Mouse (Mus musculus): Measurements from ENCODE around the gene Npl. TPM values are rescaled to one million over a fixed set of nuclear protein-coding genes. Genes with fewer than 3 reads are reported as not detected.

The Npl gene
- 9.2 and 10.0 TPM in 2 replicates for polyA plus RNA-seq (2011; ENCODE audit: insufficient read depth, insufficient read length, low read depth, missing spikeins)

DNA sequence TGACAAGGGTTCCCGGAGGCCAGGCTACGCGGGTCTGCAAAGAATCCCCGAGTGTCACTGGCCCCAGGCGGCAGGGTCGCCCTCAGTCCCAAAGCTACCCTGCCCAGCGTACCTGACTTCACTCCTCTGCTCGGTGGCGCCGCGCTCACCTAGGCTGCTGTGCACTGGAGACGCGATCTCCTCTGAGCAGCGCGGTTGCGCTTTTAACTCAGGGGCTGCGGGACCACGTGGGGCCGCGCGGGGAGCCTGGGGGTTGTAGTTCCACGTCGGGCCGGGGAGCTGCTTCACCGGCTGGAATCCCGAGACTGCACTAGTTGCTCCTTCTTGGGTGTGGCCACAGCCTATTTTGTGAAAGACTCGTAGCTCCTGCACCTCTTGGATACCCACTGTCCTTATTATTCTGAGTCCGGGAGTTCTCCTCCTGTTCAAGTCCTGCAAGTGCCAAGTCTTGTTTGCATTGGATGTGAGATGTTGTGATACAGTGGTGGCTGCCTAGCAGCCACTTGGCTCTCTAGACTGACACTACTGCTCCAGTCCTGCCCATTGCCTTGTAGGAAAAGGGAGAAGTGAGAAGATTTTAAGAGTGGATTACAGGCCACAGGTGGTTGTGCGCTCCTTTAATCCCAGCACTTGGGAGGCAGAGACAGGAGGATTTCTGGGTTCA is at the start of gene Npl:
Gene Npl, minus strand, starts transcription at position 510 of the 664 bp plus-strand sequence.
- Histone ChIP-seq H3K36me3 (ENCODE audit: control insufficient read depth, insufficient read depth, low read length, poor library complexity, severe bottlenecking) (no peaks in the 10 kb centered on the region), H3K27me3 (ENCODE audit: control insufficient read depth, insufficient read depth, low read length, poor library complexity, severe bottlenecking) (no peaks in the 10 kb centered on the region), H3K4me3 (ENCODE audit: low read depth, low read length) (peak within 1 kb of the TSS; percentile 39), H3K9ac (ENCODE audit: low read depth, poor library complexity, severe bottlenecking) (no peak within 1 kb of the TSS), H3K9me3 (replicated peaks; ENCODE audit: control insufficient read depth, insufficient read depth, low read length, poor library complexity, severe bottlenecking) (no peaks in the 10 kb centered on the region), H3K27ac (ENCODE audit: insufficient read depth, low read length) (no peak within 1 kb of the TSS), H3K4me1 (ENCODE audit: control insufficient read depth, insufficient read depth, low read length) (no peaks in the 10 kb centered on the region)
- no peak for TF ChIP-seq CTCF (IDR thresholded peaks at IDR 0.05; ENCODE audit: low read depth, low read length)
- no peak for TF ChIP-seq EP300 (IDR thresholded peaks at IDR 0.05; ENCODE audit: insufficient read depth, low read depth, low read length)
- TF ChIP-seq POLR2A (IDR thresholded peaks at IDR 0.05; ENCODE audit: insufficient read depth, low read length) = peak; percentile 49

DNA sequence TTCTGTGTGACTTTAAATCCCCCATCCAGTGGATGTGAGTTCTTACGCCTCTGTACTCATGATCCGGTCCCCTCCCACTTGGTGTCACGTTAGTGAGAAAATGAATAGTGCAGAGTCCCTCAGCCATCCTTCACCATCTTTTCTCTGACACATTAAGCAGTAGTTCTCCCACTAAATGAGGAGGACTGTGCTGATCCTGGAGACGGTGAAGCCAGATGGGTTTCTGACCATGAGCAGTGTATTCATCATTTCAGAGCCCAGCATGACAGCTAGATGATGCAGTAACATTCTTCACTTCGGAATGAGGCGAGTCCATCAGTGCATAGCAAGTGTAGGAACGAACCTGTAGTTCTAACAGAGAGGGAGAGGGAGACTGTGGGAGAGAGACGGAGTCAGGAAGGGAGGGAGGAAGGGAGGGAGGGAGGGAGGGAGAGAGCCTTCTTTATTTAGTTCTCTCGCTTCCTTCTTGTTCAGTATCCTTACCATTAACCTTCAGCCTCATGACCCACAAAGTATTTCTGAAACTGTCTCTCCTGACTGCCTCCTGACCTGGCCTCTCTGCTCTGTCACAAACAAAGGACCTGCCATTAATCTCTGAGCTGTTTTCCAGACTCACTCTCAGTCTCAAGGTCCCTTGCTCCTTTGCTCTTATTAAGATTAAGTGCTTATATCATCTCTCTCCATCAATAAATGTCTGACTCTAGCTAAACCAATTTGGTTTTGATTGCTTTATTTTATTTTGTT is 49.6 kb upstream of the Npl start:
- H3K9me3 ChIP-seq (replicated peaks; ENCODE audit: control insufficient read depth, insufficient read depth, low read length, poor library complexity, severe bottlenecking) = no peaks in the 10 kb centered on the region; the same call in 1 of the 2 replicates
- H3K27me3 ChIP-seq (ENCODE audit: control insufficient read depth, insufficient read depth, low read length, poor library complexity, severe bottlenecking) = no peaks in the 10 kb centered on the region
- no peak overlapping the region for H3K4me3 ChIP-seq (ENCODE audit: low read depth, low read length)
- TF ChIP-seq EP300 (IDR thresholded peaks at IDR 0.05; ENCODE audit: insufficient read depth, low read depth, low read length) = no peak
- TF ChIP-seq CTCF (IDR thresholded peaks at IDR 0.05; ENCODE audit: low read depth, low read length) = no peak
- TF ChIP-seq POLR2A (IDR thresholded peaks at IDR 0.05; ENCODE audit: insufficient read depth, low read length) = no peak
- H3K4me1 ChIP-seq (ENCODE audit: control insufficient read depth, insufficient read depth, low read length) = no peaks in the 10 kb centered on the region
- no peak overlapping the region for H3K9ac ChIP-seq (ENCODE audit: low read depth, poor library complexity, severe bottlenecking)
- no peak overlapping the region for H3K27ac ChIP-seq (ENCODE audit: insufficient read depth, low read length)
- H3K36me3 ChIP-seq (ENCODE audit: control insufficient read depth, insufficient read depth, low read length, poor library complexity, severe bottlenecking) = no peaks in the 10 kb centered on the region

DNA sequence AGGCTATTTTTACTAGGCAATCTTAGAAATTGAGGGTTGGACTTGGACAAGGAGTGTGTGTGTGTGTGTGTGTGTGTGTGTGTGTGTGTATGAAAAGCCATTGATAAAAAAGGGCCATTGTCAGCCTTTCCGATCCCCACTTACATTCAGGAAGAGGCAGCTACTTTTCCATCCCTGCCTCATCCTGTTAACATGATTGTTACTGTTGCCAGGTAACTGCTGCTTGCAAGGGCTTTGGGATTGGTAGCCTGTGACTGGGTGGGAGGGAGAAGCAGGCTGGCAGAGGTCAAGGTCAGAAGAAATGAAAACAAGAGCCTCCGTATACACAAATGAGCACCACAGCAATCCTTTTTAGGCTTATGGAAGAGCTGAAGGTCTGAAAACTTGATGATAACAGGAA is 48.9 kb upstream of the Npl start:
- H3K27ac ChIP-seq (ENCODE audit: insufficient read depth, low read length) = no peak overlapping the region
- H3K27me3 ChIP-seq (ENCODE audit: control insufficient read depth, insufficient read depth, low read length, poor library complexity, severe bottlenecking) = no peaks in the 10 kb centered on the region
- no peak overlapping the region for H3K4me3 ChIP-seq (ENCODE audit: low read depth, low read length)
- H3K9me3 ChIP-seq (replicated peaks; ENCODE audit: control insufficient read depth, insufficient read depth, low read length, poor library complexity, severe bottlenecking) = no peaks in the 10 kb centered on the region
- H3K9ac ChIP-seq (ENCODE audit: low read depth, poor library complexity, severe bottlenecking) = no peak overlapping the region
- TF ChIP-seq CTCF (IDR thresholded peaks at IDR 0.05; ENCODE audit: low read depth, low read length) (no peak), POLR2A (IDR thresholded peaks at IDR 0.05; ENCODE audit: insufficient read depth, low read length) (no peak), EP300 (IDR thresholded peaks at IDR 0.05; ENCODE audit: insufficient read depth, low read depth, low read length) (no peak)
- no peaks in the 10 kb centered on the region for H3K36me3 ChIP-seq (ENCODE audit: control insufficient read depth, insufficient read depth, low read length, poor library complexity, severe bottlenecking)
- H3K4me1 ChIP-seq (ENCODE audit: control insufficient read depth, insufficient read depth, low read length) = no peaks in the 10 kb centered on the region

DNA sequence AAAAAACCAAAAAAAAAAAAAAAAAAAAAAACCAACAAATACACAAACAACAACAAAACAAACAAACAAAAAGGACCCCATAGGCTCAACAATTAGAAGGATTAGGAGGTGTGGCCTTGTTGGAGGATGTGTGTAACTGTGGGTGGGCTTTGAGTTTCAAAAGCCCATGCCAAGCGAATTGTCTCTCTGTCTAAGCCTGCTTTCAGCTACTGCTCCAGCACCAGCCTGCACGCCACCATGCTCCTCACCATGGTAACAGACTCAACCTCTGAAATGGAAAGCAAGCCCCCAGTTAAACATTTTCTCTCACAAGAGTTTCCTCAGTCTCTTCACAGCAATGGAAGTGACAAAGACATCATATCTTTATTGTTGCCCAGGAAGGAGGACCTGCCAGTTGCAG is 43.8 kb upstream of the Npl start:
- H3K36me3 ChIP-seq (ENCODE audit: control insufficient read depth, insufficient read depth, low read length, poor library complexity, severe bottlenecking) = no peaks in the 10 kb centered on the region

DNA sequence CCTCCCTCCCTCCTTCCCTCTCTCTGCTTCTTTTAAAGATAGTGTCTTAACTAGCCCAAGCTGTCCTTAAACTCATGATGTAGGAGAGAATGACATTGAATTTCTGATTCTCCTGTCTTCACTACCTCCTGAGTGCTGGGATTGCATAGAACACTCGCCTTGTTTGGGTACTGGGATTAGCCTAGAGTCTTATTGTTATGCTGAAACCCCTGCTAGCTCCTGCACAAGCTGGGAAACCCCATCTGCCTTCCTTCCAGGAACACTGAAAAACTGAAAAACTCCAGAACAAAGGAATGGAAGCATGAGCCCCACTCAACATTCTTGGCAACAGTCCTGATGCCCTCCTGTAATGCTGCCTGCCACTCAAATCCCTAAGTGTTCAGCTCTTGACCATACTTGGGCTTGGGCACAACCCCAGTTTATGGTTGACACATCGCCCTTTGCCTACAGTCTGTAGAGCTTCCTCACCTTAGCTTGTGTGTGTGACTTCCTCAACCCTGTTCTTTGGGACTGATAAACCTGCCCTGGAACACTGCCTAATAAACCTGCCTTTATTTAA is 40.4 kb upstream of the Npl start:
- H3K9me3 ChIP-seq (replicated peaks; ENCODE audit: control insufficient read depth, insufficient read depth, low read length, poor library complexity, severe bottlenecking) = no peaks in the 10 kb centered on the region
- H3K9ac ChIP-seq (ENCODE audit: low read depth, poor library complexity, severe bottlenecking) = no peak overlapping the region
- no peak overlapping the region for H3K4me3 ChIP-seq (ENCODE audit: low read depth, low read length)
- no peaks in the 10 kb centered on the region for H3K36me3 ChIP-seq (ENCODE audit: control insufficient read depth, insufficient read depth, low read length, poor library complexity, severe bottlenecking)
- H3K27ac ChIP-seq (ENCODE audit: insufficient read depth, low read length) = no peak overlapping the region; the same call in 1 of the 2 replicates
- H3K27me3 ChIP-seq (ENCODE audit: control insufficient read depth, insufficient read depth, low read length, poor library complexity, severe bottlenecking) = no peaks in the 10 kb centered on the region; the same call in 1 of the 2 replicates
- TF ChIP-seq CTCF (IDR thresholded peaks at IDR 0.05; ENCODE audit: low read depth, low read length) (no peak), EP300 (IDR thresholded peaks at IDR 0.05; ENCODE audit: insufficient read depth, low read depth, low read length) (0 out of 2 replicates have a peak, but pooled peaks have one; percentile 5)
- peaks cover 7% of the 10 kb centered on the region for H3K4me1 ChIP-seq (ENCODE audit: control insufficient read depth, insufficient read depth, low read length)

More for the DNA sequence above, 43.8 kb upstream of the Npl start:
- Histone ChIP-seq H3K27me3 (ENCODE audit: control insufficient read depth, insufficient read depth, low read length, poor library complexity, severe bottlenecking) (no peaks in the 10 kb centered on the region), H3K4me3 (ENCODE audit: low read depth, low read length) (no peak overlapping the region), H3K27ac (ENCODE audit: insufficient read depth, low read length) (no peak overlapping the region), H3K9ac (ENCODE audit: low read depth, poor library complexity, severe bottlenecking) (no peak overlapping the region), H3K9me3 (replicated peaks; ENCODE audit: control insufficient read depth, insufficient read depth, low read length, poor library complexity, severe bottlenecking) (no peaks in the 10 kb centered on the region), H3K4me1 (ENCODE audit: control insufficient read depth, insufficient read depth, low read length) (peaks cover 4% of the 10 kb centered on the region)
- no peak for TF ChIP-seq EP300 (IDR thresholded peaks at IDR 0.05; ENCODE audit: insufficient read depth, low read depth, low read length)
- no peak for TF ChIP-seq POLR2A (IDR thresholded peaks at IDR 0.05; ENCODE audit: insufficient read depth, low read length)

DNA sequence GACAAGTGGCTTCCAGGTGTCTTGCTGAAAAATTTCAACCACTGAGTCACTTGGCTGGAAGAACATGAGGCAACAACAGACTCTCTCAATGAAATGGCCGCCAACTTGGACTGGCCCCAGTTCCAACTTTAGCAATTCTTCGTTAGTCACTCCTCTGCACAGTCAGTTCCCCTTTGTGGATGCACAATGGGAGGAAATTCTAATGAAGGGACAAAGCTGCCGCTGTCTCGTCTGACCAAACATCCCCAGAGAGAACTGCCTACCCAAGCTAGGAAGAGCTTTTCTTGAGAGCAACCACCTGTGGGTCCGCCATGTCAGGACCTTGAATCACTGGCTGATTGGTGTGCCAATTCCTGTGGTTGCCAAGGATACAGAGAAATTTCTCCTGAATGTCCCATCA is 38.1 kb upstream of the Npl start:
- Histone ChIP-seq H3K4me1 (ENCODE audit: control insufficient read depth, insufficient read depth, low read length) (peaks cover 7% of the 10 kb centered on the region), H3K4me3 (ENCODE audit: low read depth, low read length) (no peak overlapping the region), H3K9me3 (replicated peaks; ENCODE audit: control insufficient read depth, insufficient read depth, low read length, poor library complexity, severe bottlenecking) (no peaks in the 10 kb centered on the region), H3K27ac (ENCODE audit: insufficient read depth, low read length) (no peak overlapping the region), H3K27me3 (ENCODE audit: control insufficient read depth, insufficient read depth, low read length, poor library complexity, severe bottlenecking) (no peaks in the 10 kb centered on the region; the same call in 1 of the 2 replicates), H3K36me3 (ENCODE audit: control insufficient read depth, insufficient read depth, low read length, poor library complexity, severe bottlenecking) (no peaks in the 10 kb centered on the region), H3K9ac (ENCODE audit: low read depth, poor library complexity, severe bottlenecking) (no peak overlapping the region)
- TF ChIP-seq CTCF (IDR thresholded peaks at IDR 0.05; ENCODE audit: low read depth, low read length) = no peak
- TF ChIP-seq POLR2A (IDR thresholded peaks at IDR 0.05; ENCODE audit: insufficient read depth, low read length) = no peak
- no peak for TF ChIP-seq EP300 (IDR thresholded peaks at IDR 0.05; ENCODE audit: insufficient read depth, low read depth, low read length)
